Mouse (Mus musculus) lung, postnatal 10 days (tissue): Measurements from ENCODE around the gene Rexo4.

Source experiments
- DNase-seq: peaks from one replicate; pipeline ENCODE4 v3.0.0; 2021

Gene Rexo4

DNA sequence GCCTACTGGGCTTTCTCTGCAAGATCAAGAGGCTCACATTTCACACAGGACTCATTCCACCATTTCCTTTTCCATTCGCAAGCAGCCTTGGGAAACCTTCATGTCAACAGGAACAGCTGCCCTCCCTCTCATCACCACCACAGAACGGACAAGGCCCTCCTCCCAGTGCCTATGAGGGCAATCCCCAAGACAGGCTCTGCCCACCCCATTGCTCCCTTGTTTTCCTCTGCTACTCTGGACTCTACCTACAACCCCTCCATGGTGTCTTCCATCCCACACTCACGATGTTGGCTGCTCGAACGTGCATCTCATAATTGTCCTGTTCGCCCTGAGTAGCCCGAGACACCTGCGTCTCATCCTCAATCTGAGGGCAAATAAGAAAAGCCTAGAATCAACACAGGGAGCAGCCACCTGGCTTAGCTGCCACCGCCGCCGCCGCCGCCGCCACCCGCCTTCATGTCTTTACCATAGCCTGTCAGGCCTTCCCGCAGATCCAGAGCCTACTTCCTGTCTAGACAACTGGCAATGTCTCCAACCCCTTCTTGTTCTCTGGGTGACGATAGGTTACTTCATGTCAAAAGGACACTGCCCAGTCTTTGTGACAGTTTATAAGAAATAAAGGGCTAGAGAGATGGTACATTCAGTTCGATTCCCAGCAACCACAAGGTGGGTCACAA is 55.3 kb downstream of the Rexo4 start:
- no peak for DNase-seq

DNA sequence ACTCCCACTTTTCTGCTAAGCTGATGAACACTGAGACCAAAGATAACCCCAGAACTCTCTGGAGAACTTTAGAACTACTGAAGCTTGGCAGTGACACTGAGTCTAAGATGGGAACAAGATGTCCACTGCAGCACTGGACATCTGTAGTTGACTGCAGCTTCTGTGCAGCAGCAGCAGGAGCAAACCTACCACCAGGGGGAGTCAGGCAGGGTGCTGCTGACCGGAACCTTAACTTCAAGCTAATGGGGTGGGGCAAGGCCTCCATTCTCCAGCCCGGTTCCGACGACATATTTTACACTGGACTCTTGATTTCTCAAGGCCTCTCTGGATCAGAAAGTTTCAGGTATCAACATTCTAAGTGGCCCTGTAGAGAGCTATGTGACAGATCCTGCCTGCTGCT is 57.1 kb downstream of the Rexo4 start:
- peak; percentile 81 for DNase-seq

DNA sequence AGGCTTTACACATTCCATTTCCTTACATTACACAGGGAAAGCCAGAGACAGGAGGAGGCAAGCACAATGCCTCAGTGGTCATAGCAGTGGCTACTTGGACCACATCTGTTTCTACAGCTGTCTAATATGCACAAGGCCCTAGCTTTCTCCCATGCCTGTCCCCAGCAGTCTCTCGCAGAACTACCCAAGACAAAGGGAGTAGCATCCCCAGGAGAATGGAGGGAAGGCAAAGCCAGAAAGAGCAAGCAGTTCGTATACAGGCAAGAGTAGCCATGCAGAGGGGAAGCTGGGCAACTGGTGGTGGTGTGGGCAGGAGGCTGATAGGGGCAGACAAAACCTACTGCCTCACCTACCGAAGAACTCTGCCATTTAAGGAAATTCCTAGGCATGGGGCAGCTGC is 57.8 kb downstream of the Rexo4 start:
- no peak for DNase-seq

DNA sequence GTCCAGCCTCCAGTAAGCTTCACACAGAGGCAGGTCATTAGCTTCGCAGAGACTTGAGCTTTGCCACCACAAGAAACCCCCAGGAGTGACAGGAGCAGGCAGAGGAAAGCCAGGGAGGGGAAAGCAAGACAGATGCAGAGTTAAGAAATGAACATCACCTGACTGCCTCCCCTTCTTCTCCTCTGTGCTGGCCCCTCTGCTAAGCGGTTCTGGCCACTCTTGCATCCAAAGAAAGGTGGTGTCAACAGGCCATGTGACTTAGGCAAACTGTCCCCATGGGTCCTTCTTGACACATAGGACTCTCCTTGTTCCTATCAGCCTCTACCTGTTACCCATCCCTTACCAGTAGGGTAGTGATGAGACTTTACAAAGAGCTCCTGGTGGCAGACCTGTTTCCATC is 58.2 kb downstream of the Rexo4 start:
- no peak for DNase-seq
